Mouse (Mus musculus) midbrain, postnatal 0 days (tissue): ENCODE results near the gene Saa3. TPM values are rescaled to one million over a fixed set of nuclear protein-coding genes. Genes with fewer than 3 reads are reported as not detected.

ENCODE experiments used
- ATAC-seq: fragments of 200-750 bp; cut with Nextera tagmentation; 2 replicates; pipeline ENCODE4 v1.8.0; 2017; ENCODE audit warnings: moderate number of reproducible peaks, mild to moderate bottlenecking, moderate TSS enrichment, moderate library complexity; ENCODE audit not compliant: low FRiP score
- DNase-seq: peaks from one replicate; pipeline ENCODE4 v3.0.0-alpha.2; 2015; ENCODE audit warnings: low spot score
- H3K27ac ChIP-seq: fragments of 300-500 bp; sonication (generic); 2 replicates; pipeline ENCODE4 v1.5.1; 2014; ENCODE audit warnings: low read depth, mild to moderate bottlenecking, low read length, mixed read lengths
- H3K27me3 ChIP-seq: fragments of 300-500 bp; sonication (generic); 2 replicates; pipeline ENCODE4 v1.6.1; 2014; ENCODE audit warnings: low read length, control low read depth, mixed read lengths; ENCODE audit not compliant: insufficient read depth
- H3K36me3 ChIP-seq: fragments of 300-500 bp; sonication (generic); 2 replicates; pipeline ENCODE4 v1.6.1; 2014; ENCODE audit warnings: low read length, control low read depth, mixed read lengths; ENCODE audit not compliant: insufficient read depth
- H3K4me1 ChIP-seq: fragments of 300-500 bp; sonication (generic); 2 replicates; pipeline ENCODE4 v1.6.1; 2014; ENCODE audit warnings: mild to moderate bottlenecking, control low read depth, antibody characterized with exemption, low read length, mixed read lengths; ENCODE audit not compliant: insufficient read depth
- H3K4me2 ChIP-seq: fragments of 300-500 bp; sonication (generic); 2 replicates; pipeline ENCODE4 v1.6.1; 2014; ENCODE audit warnings: low read depth, mild to moderate bottlenecking, low read length, mixed read lengths; ENCODE audit not compliant: poor library complexity, severe bottlenecking
- H3K4me3 ChIP-seq: fragments of 300-500 bp; sonication (generic); 2 replicates; pipeline ENCODE4 v1.5.1; 2014; ENCODE audit warnings: low read depth, mild to moderate bottlenecking, low read length, moderate library complexity
- H3K9ac ChIP-seq: fragments of 300-500 bp; sonication (generic); replicated peaks from 2 replicates; pipeline ENCODE4 v1.6.1; 2014; ENCODE audit warnings: mild to moderate bottlenecking, low read length, moderate library complexity, mixed read lengths; ENCODE audit not compliant: poor library complexity, severe bottlenecking
- H3K9me3 ChIP-seq: fragments of 300-500 bp; sonication (generic); 2 replicates; pipeline ENCODE4 v1.6.1; 2016; ENCODE audit warnings: low read length, control low read depth
- CTCF ChIP-seq: IDR thresholded peaks from 2 replicates; pipeline ENCODE4 v1.5.1; 2016; ENCODE audit warnings: antibody characterized with exemption, mild to moderate bottlenecking
- WGBS: fragments of 180-500 bp; shearing (Covaris S2); extraction: QIAGEN DNeasy Blood & Tissue Kit; methylation state at CpG from one replicate; pipeline ENCODE4 v1.1.7; 2014; 5-methylcytosine and 5-hydroxymethylcytosine counted together
- polyA plus RNA-seq: library from polyadenylated mRNA; unstranded; fragments of >200 nt; fragmentation: Nextera tagmentation; extraction: Ambion mirVana; gene quantifications from 2 replicates; pipeline ENCODE4 v1.2.1, GENCODE M21; 2015
- total RNA-seq: library from RNA; depleted of rRNA; stranded (reverse); fragments of >200 nt; gene quantifications from 2 replicates; pipeline ENCODE4 v1.2.3, GENCODE M21; 2014; rRNA removed

Saa3 gene
- total RNA-seq (not detected in 2 replicates), polyA plus RNA-seq (0.30 TPM in 1 of 2 replicates, not detected in the other)

DNA sequence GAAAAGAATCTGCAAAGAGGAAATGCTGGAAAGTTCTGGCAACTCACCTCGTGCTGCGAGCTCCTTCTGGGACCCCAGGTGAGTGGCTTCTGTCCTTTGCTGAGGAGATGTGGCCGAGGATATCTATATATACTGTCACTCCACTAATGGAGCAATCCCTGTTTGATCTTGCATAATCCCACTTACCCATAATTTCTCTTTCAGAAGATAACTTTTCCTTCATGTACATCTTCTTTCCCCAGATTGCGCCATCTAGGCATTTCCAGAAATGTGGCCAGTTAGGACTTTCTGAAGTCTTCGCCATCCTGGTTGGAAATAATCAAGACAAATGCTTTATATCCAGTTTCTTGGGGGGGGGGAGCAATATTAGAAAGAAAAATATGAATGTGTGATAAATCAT, at the start of gene Saa3:
Gene Saa3 (minus strand): TSS at position 101 of the 400 bp plus-strand sequence.
- TF ChIP-seq CTCF: no peak
- peaks cover 6% of the 10 kb centered on the region; the same call in 1 of the 2 replicates for H3K27me3 ChIP-seq
- no peaks in the 10 kb centered on the region for H3K36me3 ChIP-seq
- no peak for DNase-seq
- H3K4me1 ChIP-seq: no peaks in the 10 kb centered on the region
- ATAC-seq: no peak
- no peaks in the 10 kb centered on the region for H3K9me3 ChIP-seq
- no peak within 1 kb of the TSS for H3K9ac ChIP-seq
- 90% methylated on average over 5 of the region's 5 CpGs for WGBS
- H3K4me3 ChIP-seq: no peak within 1 kb of the TSS
- no peak within 1 kb of the TSS for H3K4me2 ChIP-seq
- no peak within 1 kb of the TSS for H3K27ac ChIP-seq

DNA sequence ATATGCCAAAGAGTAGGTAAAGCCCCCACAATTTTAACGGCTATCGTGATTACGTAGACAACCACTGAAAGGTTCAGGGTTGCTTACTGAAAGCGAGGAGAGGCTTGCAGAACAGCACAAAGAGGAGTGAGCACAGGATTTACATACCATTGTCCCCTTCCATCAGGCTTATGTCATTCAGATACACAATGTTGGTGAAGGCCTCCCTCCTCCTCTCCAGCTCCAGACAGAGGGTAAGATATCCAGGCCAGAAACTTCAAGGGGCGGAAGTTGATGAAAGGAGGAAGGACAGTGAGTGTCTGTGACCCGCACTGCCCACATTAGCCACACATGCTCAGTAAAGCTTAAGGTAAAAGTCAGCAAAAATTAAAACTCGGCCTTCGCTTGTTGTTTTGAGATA, 49.2 kb upstream of the Saa3 start:
- Histone ChIP-seq H3K36me3 (peaks cover 70% of the 10 kb centered on the region), H3K27me3 (no peaks in the 10 kb centered on the region), H3K4me3 (no peak overlapping the region), H3K4me1 (no peaks in the 10 kb centered on the region), H3K4me2 (no peak overlapping the region), H3K9me3 (no peaks in the 10 kb centered on the region), H3K9ac (no peak overlapping the region), H3K27ac (no peak overlapping the region)
- no peak for DNase-seq
- WGBS: 51% methylated on average over 8 of the region's 8 CpGs
- TF ChIP-seq CTCF: no peak
- no peak for ATAC-seq

DNA sequence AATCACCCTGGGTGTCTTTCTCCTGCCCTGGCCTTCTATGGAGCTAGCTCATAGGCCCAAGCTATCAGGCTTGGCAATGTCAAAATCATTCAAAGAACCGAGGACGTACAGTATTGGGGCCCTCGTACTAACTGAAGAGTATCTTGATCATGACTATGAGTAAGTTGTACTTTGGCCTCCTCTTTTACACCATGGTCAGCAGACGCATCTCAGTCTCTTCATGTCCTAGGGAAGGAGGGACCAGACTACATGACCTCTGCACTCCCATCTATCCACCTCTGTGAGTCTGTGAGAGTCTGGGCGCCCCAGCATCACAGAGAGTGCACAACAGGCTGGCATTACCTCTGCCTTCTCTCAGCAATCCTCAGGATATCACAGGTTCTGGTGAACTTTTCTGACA, 47.1 kb upstream of the Saa3 start:
- no peak overlapping the region for H3K4me3 ChIP-seq
- ATAC-seq (no peak), DNase-seq (no peak)
- peaks cover 56% of the 10 kb centered on the region for H3K36me3 ChIP-seq
- H3K27me3 ChIP-seq: no peaks in the 10 kb centered on the region
- no peak overlapping the region for H3K27ac ChIP-seq
- no peak overlapping the region for H3K9ac ChIP-seq
- no peaks in the 10 kb centered on the region for H3K4me1 ChIP-seq
- 97% methylated on average over 5 of the region's 5 CpGs for WGBS
- no peak for TF ChIP-seq CTCF
- no peaks in the 10 kb centered on the region for H3K9me3 ChIP-seq
- H3K4me2 ChIP-seq: no peak overlapping the region

DNA sequence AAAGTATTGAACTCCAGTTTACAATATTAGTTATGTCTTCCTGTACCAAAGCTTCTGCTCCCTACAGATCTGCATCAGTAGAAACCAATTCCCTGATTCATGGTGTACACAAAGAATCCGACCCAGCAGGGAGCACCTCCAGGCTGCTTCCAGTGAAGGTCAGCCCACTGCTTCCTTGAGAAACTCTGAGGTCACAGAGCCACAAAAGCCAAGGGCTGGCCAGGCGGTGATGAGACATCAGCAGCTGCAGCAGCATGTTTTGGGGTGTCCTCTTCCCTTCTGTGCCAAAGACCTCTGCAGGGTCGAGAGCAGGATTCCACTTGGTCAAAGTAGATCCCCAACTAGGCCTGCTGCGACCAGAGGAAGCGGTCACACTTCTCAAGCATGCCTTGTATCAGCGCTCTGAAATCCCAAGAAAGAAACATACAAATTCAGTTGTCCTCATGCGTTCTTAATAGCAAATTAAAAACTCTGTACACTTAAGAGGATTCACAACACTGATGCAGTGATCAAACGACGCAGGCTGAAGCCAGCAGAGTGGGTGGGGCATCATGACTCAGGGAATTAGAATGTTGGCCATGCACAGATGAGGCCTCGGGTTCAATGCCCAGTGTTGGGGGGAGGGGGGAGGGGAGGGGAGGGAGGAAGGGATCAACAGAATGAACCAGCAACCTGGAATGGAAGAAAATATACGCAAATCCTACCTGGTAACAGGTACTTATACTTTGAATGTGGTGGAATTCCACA, 45.7 kb upstream of the Saa3 start:
- no peak overlapping the region for H3K4me3 ChIP-seq
- ATAC-seq: no peak
- no peak for DNase-seq
- peaks cover 48% of the 10 kb centered on the region for H3K36me3 ChIP-seq
- TF ChIP-seq CTCF: no peak
- H3K4me2 ChIP-seq: no peak overlapping the region
- H3K4me1 ChIP-seq: no peaks in the 10 kb centered on the region
- H3K9me3 ChIP-seq: no peaks in the 10 kb centered on the region
- WGBS: 78% methylated on average over 11 of the region's 11 CpGs
- no peaks in the 10 kb centered on the region for H3K27me3 ChIP-seq
- no peak overlapping the region for H3K27ac ChIP-seq
- H3K9ac ChIP-seq: no peak overlapping the region

DNA sequence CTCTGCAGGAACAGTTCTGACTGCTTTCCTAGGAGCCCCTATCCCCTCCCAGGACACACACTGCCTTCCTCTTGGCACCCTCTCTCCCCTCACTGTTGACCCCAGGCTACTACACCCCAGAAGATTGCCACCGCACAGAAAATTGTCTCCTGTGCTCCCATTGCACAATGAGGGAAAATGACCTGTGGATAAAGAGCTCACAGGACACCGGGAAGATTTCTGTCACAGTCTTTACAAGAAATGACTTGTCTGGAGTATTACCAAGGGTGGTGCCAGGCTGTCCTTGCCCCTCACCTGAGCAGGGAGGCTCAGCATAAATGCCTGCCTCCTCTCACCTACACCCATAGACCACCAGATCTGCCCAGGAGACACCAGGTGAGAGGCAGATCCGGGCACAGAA, 36.0 kb upstream of the Saa3 start, which contains the start of gene Saa2:
Gene Saa2 (plus strand): TSS at position 301 of the 400 bp plus-strand sequence.
- DNase-seq (no peak), ATAC-seq (no peak)
- Histone ChIP-seq H3K9me3 (no peaks in the 10 kb centered on the region), H3K4me1 (no peaks in the 10 kb centered on the region), H3K36me3 (no peaks in the 10 kb centered on the region), H3K27ac (no peak within 1 kb of the TSS), H3K27me3 (no peaks in the 10 kb centered on the region), H3K4me2 (no peak within 1 kb of the TSS), H3K9ac (no peak within 1 kb of the TSS), H3K4me3 (no peak within 1 kb of the TSS)
- WGBS: 78% methylated on average over 3 of the region's 3 CpGs
- TF ChIP-seq CTCF: no peak

DNA sequence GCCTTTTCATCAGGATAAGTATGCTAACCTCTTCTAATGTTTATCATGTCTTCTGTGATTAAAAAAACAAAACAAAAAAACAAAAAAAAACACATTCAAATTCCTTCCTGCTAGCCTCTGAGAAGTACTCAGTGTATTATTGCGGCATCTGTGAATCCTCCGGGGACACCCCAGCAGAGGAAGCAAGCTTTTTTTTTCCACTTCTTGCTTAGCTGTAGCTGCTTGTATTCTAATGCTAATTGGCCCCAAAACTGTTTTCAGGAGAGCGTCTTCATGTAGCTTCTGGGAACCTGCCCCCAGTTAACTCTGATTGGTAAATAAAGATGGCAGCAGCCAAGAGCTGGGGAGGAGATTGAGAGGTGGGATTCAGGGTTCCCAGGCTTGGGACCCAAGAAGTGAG, 33.0 kb upstream of the Saa3 start:
- H3K4me1 ChIP-seq: no peaks in the 10 kb centered on the region
- no peak overlapping the region for H3K4me2 ChIP-seq
- no peaks in the 10 kb centered on the region for H3K27me3 ChIP-seq
- H3K4me3 ChIP-seq: no peak overlapping the region
- TF ChIP-seq CTCF: no peak
- 28% methylated on average over 3 of the region's 3 CpGs for WGBS
- ATAC-seq (no peak), DNase-seq (no peak)
- H3K9me3 ChIP-seq: no peaks in the 10 kb centered on the region
- H3K36me3 ChIP-seq: no peaks in the 10 kb centered on the region
- H3K9ac ChIP-seq: no peak overlapping the region
- no peak overlapping the region for H3K27ac ChIP-seq
